Mouse (Mus musculus): ENCODE measurements around the gene Traf7. TPM values are rescaled to one million over a fixed set of nuclear protein-coding genes. Genes with fewer than 3 reads are reported as not detected.

Traf7 gene
- total and polyA plus RNA-seq, 3 experiments = 121 to 261 TPM; not detected in 1

DNA sequence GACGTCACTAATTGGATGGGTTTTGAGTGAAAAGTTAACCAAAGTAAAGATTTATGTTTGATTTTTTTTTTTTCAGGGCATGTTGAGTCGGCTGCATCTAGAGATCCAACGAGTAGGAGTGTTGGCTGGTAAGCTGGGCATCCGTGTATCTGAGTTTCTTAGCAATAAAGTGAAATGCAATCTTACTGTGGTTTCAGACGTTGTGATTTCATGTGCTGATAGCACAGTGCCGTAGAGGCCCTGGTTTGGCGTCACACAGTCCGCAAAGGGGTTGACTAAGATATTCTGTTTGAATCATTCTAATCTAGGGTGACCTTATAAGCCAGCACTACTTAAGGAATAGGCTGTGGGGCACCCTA, 801 bp upstream of the Traf7 start:
- Histone ChIP-seq H3K27me3 (ENCODE audit: control insufficient read depth in 1 of 2, insufficient read depth in 2 of 2, low read length in 2 of 2) (no peaks in the 10 kb centered on the region), H3K4me3 (ENCODE audit: control insufficient read depth in 1 of 2, insufficient read depth in 1 of 2, low read depth in 2 of 2, low read length in 2 of 2) (peak overlapping the region; percentile 54 to 71), H3K79me2 (ENCODE audit: control insufficient read depth, insufficient read depth, low read length, poor library complexity) (peaks cover 44% of the 10 kb centered on the region), H3K27ac (ENCODE audit: control insufficient read depth, low read depth, low read length) (peak overlapping the region; percentile 81), H3K36me3 (ENCODE audit: control insufficient read depth in 1 of 2, insufficient read depth in 2 of 2, low read length in 2 of 2) (peaks cover 0 to 10% of the 10 kb centered on the region in 2 experiments; a peak in 3 of 4 replicates), H3K4me1 (ENCODE audit: control insufficient read depth in 1 of 2, insufficient read depth in 2 of 2, low read length in 2 of 2) (peaks cover 0 to 8% of the 10 kb centered on the region in 2 experiments; a peak in 1 of 4 replicates), H3K9ac (ENCODE audit: control insufficient read depth, low read depth, low read length, poor library complexity, severe bottlenecking) (peak overlapping the region; percentile 76), H3K9me3 (replicated peaks; ENCODE audit: insufficient read depth, low read length) (no peaks in the 10 kb centered on the region)
- peak; percentile 30 to 32; a peak in 1 of 4 replicates for TF ChIP-seq POLR2A (IDR thresholded peaks at IDR 0.05; ENCODE audit: control insufficient read depth in 1 of 2, insufficient read depth in 1 of 2, low read depth in 1 of 2, low read length in 2 of 2, poor library complexity in 1 of 2)
- no peak for TF ChIP-seq CTCF (IDR thresholded peaks at IDR 0.05 in 2 of 3, conservative IDR thresholded peaks at IDR 0.05 in 1 of 3; ENCODE audit: control insufficient read depth in 1 of 3, insufficient read depth in 1 of 3, low read depth in 2 of 3, low read length in 3 of 3, poor library complexity in 1 of 3, severe bottlenecking in 1 of 3)
- no peak for TF ChIP-seq MAFK (IDR thresholded peaks at IDR 0.05; ENCODE audit: borderline replicate concordance, low read depth, low read length)
- no peak for TF ChIP-seq RAD21 (IDR thresholded peaks at IDR 0.05; ENCODE audit: low read depth, low read length)
- TF ChIP-seq GABPA (IDR thresholded peaks at IDR 0.05; ENCODE audit: low read depth, low read length) = no peak
- no peak for TF ChIP-seq MEF2A (IDR thresholded peaks at IDR 0.05; ENCODE audit: extremely low read depth, insufficient replicate concordance, low read depth, low read length, poor library complexity, severe bottlenecking)
- TF ChIP-seq ZC3H11A (IDR thresholded peaks at IDR 0.05; ENCODE audit: low read depth, low read length) = no peak
- TF ChIP-seq UBTF (IDR thresholded peaks at IDR 0.05; ENCODE audit: borderline replicate concordance, insufficient read depth, low read depth, low read length) = no peak
- peak; percentile 7; the same call in 1 of the 2 replicates for TF ChIP-seq MXI1 (IDR thresholded peaks at IDR 0.05; ENCODE audit: low read depth, low read length)
- TF ChIP-seq POLR2AphosphoS5 (IDR thresholded peaks at IDR 0.05; ENCODE audit: borderline replicate concordance, low read depth, low read length) = no peak
- TF ChIP-seq MAX (IDR thresholded peaks at IDR 0.05; ENCODE audit: low read length) = no peak
- TF ChIP-seq CHD1 (IDR thresholded peaks at IDR 0.05; ENCODE audit: low read depth, low read length) = peak; percentile 86; the same call in 1 of the 2 replicates
- TF ChIP-seq TAL1 (IDR thresholded peaks at IDR 0.05; ENCODE audit: low read length) = no peak
- TF ChIP-seq RCOR1 (IDR thresholded peaks at IDR 0.05; ENCODE audit: low read depth, low read length) = peak; percentile 49
- TF ChIP-seq MAZ (IDR thresholded peaks at IDR 0.05; ENCODE audit: low read depth, low read length) = no peak
- TF ChIP-seq NRF1 (IDR thresholded peaks at IDR 0.05; ENCODE audit: insufficient read depth, low read depth, low read length, poor library complexity, severe bottlenecking) = no peak
- no peak for TF ChIP-seq ZKSCAN1 (IDR thresholded peaks at IDR 0.05; ENCODE audit: low read depth, low read length)
- peak; percentile 43; the same call in 1 of the 2 replicates for TF ChIP-seq GATA1 (IDR thresholded peaks at IDR 0.05; ENCODE audit: low read depth, low read length)
- TF ChIP-seq POLR2AphosphoS2 (IDR thresholded peaks at IDR 0.05; ENCODE audit: low read length) = 0 out of 2 replicates have a peak, but pooled peaks have one; percentile 2
- TF ChIP-seq TBP (IDR thresholded peaks at IDR 0.05; ENCODE audit: low read depth, low read length) = no peak
- DNase-seq (ENCODE audit: low read depth, low spot score) = peak; percentile 58

DNA sequence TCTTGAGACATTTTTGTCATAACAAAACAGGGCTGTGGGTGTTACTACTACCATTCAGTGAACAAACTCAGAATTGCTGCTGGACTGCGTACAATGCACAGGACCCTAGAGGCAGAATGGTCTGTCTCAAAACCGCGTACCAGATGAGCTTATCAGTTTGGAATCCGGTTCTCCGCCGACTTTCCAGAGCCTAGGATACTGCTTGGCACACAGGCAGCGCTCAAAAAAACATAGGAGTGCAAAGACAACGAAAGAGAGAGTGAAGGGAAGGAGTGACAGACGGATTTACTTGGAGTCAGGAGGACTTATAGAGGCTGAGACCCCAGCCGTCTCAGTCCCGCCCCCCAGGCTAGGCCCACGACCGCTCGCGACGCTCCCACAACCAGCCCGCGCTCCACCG, 423 bp downstream of the Traf7 start:
- Histone ChIP-seq H3K36me3 (ENCODE audit: control insufficient read depth in 1 of 2, insufficient read depth in 2 of 2, low read length in 2 of 2) (peaks cover 0 to 10% of the 10 kb centered on the region in 2 experiments; a peak in 3 of 4 replicates), H3K79me2 (ENCODE audit: control insufficient read depth, insufficient read depth, low read length, poor library complexity) (peaks cover 46% of the 10 kb centered on the region), H3K9ac (ENCODE audit: control insufficient read depth, low read depth, low read length, poor library complexity, severe bottlenecking) (peak overlapping the region; percentile 86), H3K27ac (ENCODE audit: control insufficient read depth, low read depth, low read length) (peak overlapping the region; percentile 44), H3K4me3 (ENCODE audit: control insufficient read depth in 1 of 2, insufficient read depth in 1 of 2, low read depth in 2 of 2, low read length in 2 of 2) (peak overlapping the region; percentile 77 to 78), H3K9me3 (replicated peaks; ENCODE audit: insufficient read depth, low read length) (no peaks in the 10 kb centered on the region), H3K4me1 (ENCODE audit: control insufficient read depth in 1 of 2, insufficient read depth in 2 of 2, low read length in 2 of 2) (peaks cover 0 to 8% of the 10 kb centered on the region in 2 experiments; a peak in 1 of 4 replicates), H3K27me3 (ENCODE audit: control insufficient read depth in 1 of 2, insufficient read depth in 2 of 2, low read length in 2 of 2) (no peaks in the 10 kb centered on the region)
- TF ChIP-seq MYC (IDR thresholded peaks at IDR 0.05; ENCODE audit: low read depth, low read length) = no peak
- TF ChIP-seq NELFE (IDR thresholded peaks at IDR 0.05; ENCODE audit: low read depth, low read length) = no peak
- no peak for TF ChIP-seq EP300 (IDR thresholded peaks at IDR 0.05; ENCODE audit: low read depth in 1 of 2, low read length in 2 of 2)
- peak; percentile 61 for TF ChIP-seq GATA1 (IDR thresholded peaks at IDR 0.05; ENCODE audit: low read depth, low read length)
- no peak for TF ChIP-seq ZKSCAN1 (IDR thresholded peaks at IDR 0.05; ENCODE audit: low read depth, low read length)
- TF ChIP-seq CHD1 (IDR thresholded peaks at IDR 0.05; ENCODE audit: low read depth, low read length) = 0 out of 2 replicates have a peak, but pooled peaks have one; percentile 74
- TF ChIP-seq MEF2A (IDR thresholded peaks at IDR 0.05; ENCODE audit: extremely low read depth, insufficient replicate concordance, low read depth, low read length, poor library complexity, severe bottlenecking) = no peak
- DNase-seq (ENCODE audit: low read depth, low spot score) = no peak
